Mouse (Mus musculus) forebrain, embryonic 16.5 days (tissue): ENCODE measurements at regions not wholly inside any gene's neighbourhood (a gene's known extent, or its start where the extent isn't known, plus 50 kb on each side); places are given as distances from the start of the nearest gene placed in this dataset.

ENCODE experiments used
- ATAC-seq: fragments of 200-750 bp; cut with Nextera tagmentation; 2 replicates; pipeline ENCODE4 v1.8.0; 2017; ENCODE audit warnings: mild to moderate bottlenecking, moderate library complexity
- H3K27ac ChIP-seq: fragments of 300-500 bp; sonication (generic); 2 replicates; pipeline ENCODE4 v1.5.1; 2014; ENCODE audit warnings: low read length, control low read depth
- H3K27me3 ChIP-seq: fragments of 300-500 bp; sonication (generic); replicated peaks from 2 replicates; pipeline ENCODE4 v1.6.1; 2014; ENCODE audit warnings: low read length; ENCODE audit not compliant: control insufficient read depth, insufficient read depth
- H3K36me3 ChIP-seq: fragments of 300-500 bp; sonication (generic); 2 replicates; pipeline ENCODE4 v1.6.1; 2014; ENCODE audit not compliant: control insufficient read depth, insufficient read depth
- H3K4me1 ChIP-seq: fragments of 300-500 bp; sonication (generic); replicated peaks from 2 replicates; pipeline ENCODE4 v1.6.1; 2014; ENCODE audit warnings: low read length; ENCODE audit not compliant: control insufficient read depth, insufficient read depth
- H3K4me2 ChIP-seq: fragments of 300-500 bp; sonication (generic); 2 replicates; pipeline ENCODE4 v1.6.1; 2014; ENCODE audit warnings: mild to moderate bottlenecking, low read length, control low read depth
- H3K4me3 ChIP-seq: fragments of 300-500 bp; sonication (generic); replicated peaks from 2 replicates; pipeline ENCODE4 v1.5.1; 2014; ENCODE audit warnings: mild to moderate bottlenecking, low read length, control low read depth
- H3K9ac ChIP-seq: fragments of 300-500 bp; sonication (generic); replicated peaks from 2 replicates; pipeline ENCODE4 v1.6.1; 2014; ENCODE audit warnings: low read depth, low read length, control low read depth
- H3K9me3 ChIP-seq: fragments of 300-500 bp; sonication (generic); 2 replicates; pipeline ENCODE4 v1.6.1; 2016; ENCODE audit warnings: low read length; ENCODE audit not compliant: control insufficient read depth
- WGBS: fragments of 180-500 bp; shearing (Covaris S2); extraction: QIAGEN DNeasy Blood & Tissue Kit; methylation state at CpG from one replicate; pipeline ENCODE4 v1.1.7; 2014; 5-methylcytosine and 5-hydroxymethylcytosine counted together

GRCm38 (mm10) chr11:43980444-43980843 is 79.4 kb upstream of the Adra1b start:
- Histone ChIP-seq H3K36me3 (no peaks in the 10 kb centered on the region), H3K9me3 (no peaks in the 10 kb centered on the region), H3K27me3 (peaks cover 5% of the 10 kb centered on the region; the same call in 1 of the 2 replicates), H3K9ac (no peak overlapping the region), H3K4me3 (no peak overlapping the region), H3K4me1 (peaks cover 4% of the 10 kb centered on the region; the same call in 1 of the 2 replicates), H3K27ac (no peak overlapping the region), H3K4me2 (no peak overlapping the region)
- ATAC-seq = no peak
- WGBS = 50% methylated on average over 4 of the region's 4 CpGs

GRCm38 (mm10) chr11:43989911-43990430 is 89.0 kb upstream of the Adra1b start:
- H3K4me1 ChIP-seq = no peaks in the 10 kb centered on the region
- no peak overlapping the region for H3K4me3 ChIP-seq
- no peak overlapping the region for H3K9ac ChIP-seq
- 64% methylated on average over 1 of the region's 1 CpGs for WGBS
- no peaks in the 10 kb centered on the region for H3K36me3 ChIP-seq
- no peak overlapping the region for H3K27ac ChIP-seq
- no peak overlapping the region for H3K4me2 ChIP-seq
- H3K9me3 ChIP-seq = no peaks in the 10 kb centered on the region
- no peak for ATAC-seq
- H3K27me3 ChIP-seq = peaks cover 3% of the 10 kb centered on the region; the same call in 1 of the 2 replicates

- Histone ChIP-seq H3K27ac (no peak overlapping the region), H3K4me2 (no peak overlapping the region), H3K27me3 (peaks cover 3% of the 10 kb centered on the region; the same call in 1 of the 2 replicates), H3K4me1 (no peaks in the 10 kb centered on the region), H3K36me3 (no peaks in the 10 kb centered on the region), H3K9ac (no peak overlapping the region), H3K9me3 (no peaks in the 10 kb centered on the region), H3K4me3 (no peak overlapping the region)
- ATAC-seq = no peak
- WGBS = 90% methylated on average over 6 of the region's 6 CpGs
These were observed 91.0 kb upstream of the Adra1b start for GRCm38 (mm10) chr11:43992011-43992471.

- Histone ChIP-seq H3K27me3 (peaks cover 21% of the 10 kb centered on the region; the same call in 1 of the 2 replicates), H3K9ac (no peak overlapping the region), H3K4me2 (no peak overlapping the region), H3K4me3 (no peak overlapping the region), H3K4me1 (peaks cover 6% of the 10 kb centered on the region), H3K9me3 (no peaks in the 10 kb centered on the region), H3K36me3 (no peaks in the 10 kb centered on the region), H3K27ac (no peak overlapping the region)
- no peak for ATAC-seq
- 80% methylated on average over 12 of the region's 12 CpGs for WGBS
These were observed 97.2 kb upstream of the Adra1b start for GRCm38 (mm10) chr11:43998046-43998725.

GRCm38 (mm10) chr11:44000056-44000455 is 99.0 kb upstream of the Adra1b start:
- WGBS = 87% methylated on average over 4 of the region's 4 CpGs
- H3K4me2 ChIP-seq = no peak overlapping the region
- peaks cover 29% of the 10 kb centered on the region; the same call in 1 of the 2 replicates for H3K27me3 ChIP-seq
- H3K9ac ChIP-seq = no peak overlapping the region
- H3K27ac ChIP-seq = no peak overlapping the region
- H3K9me3 ChIP-seq = no peaks in the 10 kb centered on the region
- no peak for ATAC-seq
- no peak overlapping the region for H3K4me3 ChIP-seq
- peaks cover 6% of the 10 kb centered on the region for H3K4me1 ChIP-seq
- no peaks in the 10 kb centered on the region for H3K36me3 ChIP-seq

- Histone ChIP-seq H3K4me2 (no peak overlapping the region), H3K27ac (no peak overlapping the region), H3K9ac (no peak overlapping the region), H3K9me3 (no peaks in the 10 kb centered on the region), H3K27me3 (peaks cover 42% of the 10 kb centered on the region), H3K36me3 (no peaks in the 10 kb centered on the region), H3K4me1 (peaks cover 6% of the 10 kb centered on the region), H3K4me3 (no peak overlapping the region)
- ATAC-seq = no peak
- 91% methylated on average over 7 of the region's 7 CpGs for WGBS
These were observed 101.0 kb upstream of the Adra1b start for GRCm38 (mm10) chr11:44001843-44002589.

GRCm38 (mm10) chr11:44002716-44003522 is 101.9 kb upstream of the Adra1b start:
- Histone ChIP-seq H3K27ac (no peak overlapping the region), H3K4me3 (no peak overlapping the region), H3K4me2 (no peak overlapping the region), H3K27me3 (peaks cover 41% of the 10 kb centered on the region), H3K4me1 (peaks cover 6% of the 10 kb centered on the region), H3K9ac (no peak overlapping the region), H3K36me3 (no peaks in the 10 kb centered on the region), H3K9me3 (no peaks in the 10 kb centered on the region)
- ATAC-seq = peak; percentile 96
- WGBS = 14% methylated on average over 6 of the region's 6 CpGs

GRCm38 (mm10) chr11:44007526-44008040 is 106.6 kb upstream of the Adra1b start:
- Histone ChIP-seq H3K36me3 (no peaks in the 10 kb centered on the region), H3K4me2 (no peak overlapping the region), H3K27me3 (peaks cover 51% of the 10 kb centered on the region), H3K27ac (no peak overlapping the region), H3K4me1 (peaks cover 6% of the 10 kb centered on the region), H3K9ac (no peak overlapping the region), H3K9me3 (no peaks in the 10 kb centered on the region), H3K4me3 (no peak overlapping the region)
- 83% methylated on average over 5 of the region's 5 CpGs for WGBS
- ATAC-seq = no peak
